Mouse (Mus musculus): ENCODE data around the gene Elmo1. TPM values are rescaled to one million over a fixed set of nuclear protein-coding genes. Genes with fewer than 3 reads are reported as not detected.

The Elmo1 gene
- total and polyA plus RNA-seq, 2 experiments = 1.2 to 6.7 TPM

DNA sequence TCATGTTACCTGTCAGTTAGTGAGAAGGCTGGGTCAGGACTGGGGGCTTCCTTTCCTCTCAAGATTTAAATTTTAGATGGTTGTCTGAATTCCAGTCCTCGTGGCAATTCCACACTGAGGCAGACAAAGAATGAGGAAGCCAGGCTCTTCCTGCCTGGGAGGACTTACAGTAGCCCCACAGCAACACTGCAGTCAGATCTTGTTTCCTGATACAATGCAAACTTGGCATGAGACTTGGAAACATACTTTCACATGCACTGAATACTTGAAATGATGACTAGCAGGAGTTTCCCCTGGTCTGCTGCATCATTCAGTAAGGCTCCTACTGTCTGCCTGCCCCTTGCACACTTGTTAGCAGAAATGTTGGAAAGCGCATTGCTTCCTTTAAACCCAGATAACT lies 97.3 kb downstream of the Elmo1 start:
- Histone ChIP-seq H3K27ac (replicated peaks; ENCODE audit: insufficient read depth, low read depth, low read length) (no peak overlapping the region), H3K36me3 (ENCODE audit: control insufficient read depth, insufficient read depth, low read length) (no peaks in the 10 kb centered on the region), H3K4me3 (ENCODE audit: insufficient read depth, low read depth, low read length) (no peak overlapping the region), H3K79me2 (ENCODE audit: control insufficient read depth, insufficient read depth, low read length) (no peaks in the 10 kb centered on the region), H3K27me3 (ENCODE audit: control insufficient read depth, insufficient read depth, low read length) (no peaks in the 10 kb centered on the region), H3K9ac (ENCODE audit: low read depth, low read length) (no peak overlapping the region), H3K4me1 (ENCODE audit: control insufficient read depth, insufficient read depth, low read length) (no peaks in the 10 kb centered on the region)
- no peak for DNase-seq (ENCODE audit: extremely low read depth, low read depth, low spot score)
- no peak for TF ChIP-seq POLR2A (IDR thresholded peaks at IDR 0.05; ENCODE audit: extremely low read depth, insufficient read depth, low read length)
- no peak for TF ChIP-seq CTCF (IDR thresholded peaks at IDR 0.05; ENCODE audit: low read depth, low read length)
- 74% methylated on average over 2 of the region's 2 CpGs for WGBS

DNA sequence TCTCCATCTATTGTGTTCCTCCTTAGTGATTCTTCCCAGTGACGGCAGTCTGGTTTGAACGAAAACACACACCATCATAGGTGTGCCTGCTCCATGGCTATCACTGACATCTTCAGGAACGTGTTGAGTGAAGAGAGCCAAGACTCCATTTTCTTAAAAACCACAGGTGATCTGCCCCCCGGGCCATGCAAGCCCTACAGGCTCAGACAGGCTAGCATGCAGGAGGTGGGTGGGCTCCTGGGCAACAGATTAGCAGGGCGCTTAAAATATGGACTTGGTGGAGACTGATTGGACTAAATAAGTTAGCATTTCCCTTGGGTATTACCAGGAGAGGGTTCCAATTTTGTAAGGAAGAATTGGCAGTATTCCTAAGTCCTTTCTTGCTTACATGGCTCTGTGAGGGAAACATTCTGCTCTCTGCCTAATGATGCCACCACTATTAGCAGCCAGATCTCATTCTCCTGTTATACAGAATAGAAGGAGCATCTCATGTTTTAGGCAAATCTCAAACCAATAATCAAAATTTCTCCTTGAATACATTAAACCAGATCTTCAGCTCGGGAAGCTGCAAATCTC lies 101.7 kb downstream of the Elmo1 start:
- no peaks in the 10 kb centered on the region for H3K27me3 ChIP-seq (ENCODE audit: control insufficient read depth, insufficient read depth, low read length)
- no peak overlapping the region for H3K4me3 ChIP-seq (ENCODE audit: insufficient read depth, low read depth, low read length)
- no peaks in the 10 kb centered on the region for H3K4me1 ChIP-seq (ENCODE audit: control insufficient read depth, insufficient read depth, low read length)
- H3K9ac ChIP-seq (ENCODE audit: low read depth, low read length) = no peak overlapping the region
- no peaks in the 10 kb centered on the region for H3K79me2 ChIP-seq (ENCODE audit: control insufficient read depth, insufficient read depth, low read length)
- H3K27ac ChIP-seq (replicated peaks; ENCODE audit: insufficient read depth, low read depth, low read length) = no peak overlapping the region
- H3K36me3 ChIP-seq (ENCODE audit: control insufficient read depth, insufficient read depth, low read length) = no peaks in the 10 kb centered on the region
- DNase-seq (ENCODE audit: extremely low read depth, low read depth, low spot score) = no peak
- WGBS = 94% methylated on average over 6 of the region's 6 CpGs
- TF ChIP-seq CTCF (IDR thresholded peaks at IDR 0.05; ENCODE audit: low read depth, low read length) (no peak), POLR2A (IDR thresholded peaks at IDR 0.05; ENCODE audit: extremely low read depth, insufficient read depth, low read length) (no peak)

DNA sequence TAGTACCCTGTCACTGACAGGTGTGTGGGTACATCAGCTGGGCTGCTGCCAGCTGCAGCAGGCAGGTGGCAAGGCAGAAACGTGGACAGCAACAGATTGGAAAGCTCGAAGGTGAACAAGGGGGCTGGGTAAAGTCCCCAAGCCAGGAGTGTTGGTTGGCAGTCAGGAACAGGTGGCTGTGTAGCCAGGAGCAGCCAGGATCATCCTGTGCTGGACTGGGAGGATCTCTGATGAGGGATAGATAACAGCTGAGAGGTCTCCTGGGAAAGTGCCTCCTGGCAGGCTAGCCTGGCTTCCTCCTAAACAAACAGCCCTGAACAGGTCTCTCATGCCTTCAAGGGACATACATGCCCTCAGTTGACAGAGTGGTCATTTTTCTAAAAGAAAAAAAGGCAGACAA lies 110.2 kb downstream of the Elmo1 start:
- H3K79me2 ChIP-seq (ENCODE audit: control insufficient read depth, insufficient read depth, low read length) = no peaks in the 10 kb centered on the region
- no peaks in the 10 kb centered on the region for H3K36me3 ChIP-seq (ENCODE audit: control insufficient read depth, insufficient read depth, low read length)
- no peak for TF ChIP-seq CTCF (IDR thresholded peaks at IDR 0.05; ENCODE audit: low read depth, low read length)
- no peak for TF ChIP-seq POLR2A (IDR thresholded peaks at IDR 0.05; ENCODE audit: extremely low read depth, insufficient read depth, low read length)
- no peak overlapping the region for H3K4me3 ChIP-seq (ENCODE audit: insufficient read depth, low read depth, low read length)
- no peaks in the 10 kb centered on the region for H3K27me3 ChIP-seq (ENCODE audit: control insufficient read depth, insufficient read depth, low read length)
- 29% methylated on average over 2 of the region's 2 CpGs for WGBS
- H3K4me1 ChIP-seq (ENCODE audit: control insufficient read depth, insufficient read depth, low read length) = no peaks in the 10 kb centered on the region; the same call in 1 of the 2 replicates
- DNase-seq (ENCODE audit: extremely low read depth, low read depth, low spot score) = peak; percentile 28
- no peak overlapping the region for H3K27ac ChIP-seq (replicated peaks; ENCODE audit: insufficient read depth, low read depth, low read length)
- H3K9ac ChIP-seq (ENCODE audit: low read depth, low read length) = no peak overlapping the region

DNA sequence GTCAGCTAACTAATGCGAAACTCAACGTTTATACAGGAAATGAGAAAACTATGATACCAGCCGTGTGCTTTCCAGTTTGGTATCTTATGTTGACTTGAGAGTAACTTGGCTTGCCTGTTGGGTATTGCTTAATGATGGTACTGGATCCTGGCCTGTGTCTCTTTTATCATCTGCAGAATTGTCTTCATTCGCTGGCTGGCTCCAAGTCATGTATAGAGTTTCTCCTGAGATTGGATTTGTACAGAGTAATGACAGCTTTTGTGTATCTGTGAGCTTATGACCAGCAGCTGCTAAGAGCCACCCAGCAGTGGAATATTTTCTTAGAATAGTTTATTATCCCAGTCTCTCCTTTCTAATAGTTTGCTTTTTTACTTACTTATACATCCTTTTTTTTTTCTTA lies 112.2 kb downstream of the Elmo1 start:
- H3K27ac ChIP-seq (replicated peaks; ENCODE audit: insufficient read depth, low read depth, low read length) = no peak overlapping the region
- TF ChIP-seq CTCF (IDR thresholded peaks at IDR 0.05; ENCODE audit: low read depth, low read length) (no peak), POLR2A (IDR thresholded peaks at IDR 0.05; ENCODE audit: extremely low read depth, insufficient read depth, low read length) (no peak)
- no peak overlapping the region for H3K9ac ChIP-seq (ENCODE audit: low read depth, low read length)
- 41% methylated on average over 4 of the region's 4 CpGs for WGBS
- H3K4me3 ChIP-seq (ENCODE audit: insufficient read depth, low read depth, low read length) = no peak overlapping the region
- no peaks in the 10 kb centered on the region for H3K27me3 ChIP-seq (ENCODE audit: control insufficient read depth, insufficient read depth, low read length)
- no peaks in the 10 kb centered on the region for H3K79me2 ChIP-seq (ENCODE audit: control insufficient read depth, insufficient read depth, low read length)
- peak; percentile 49 for DNase-seq (ENCODE audit: extremely low read depth, low read depth, low spot score)
- no peaks in the 10 kb centered on the region; the same call in 1 of the 2 replicates for H3K4me1 ChIP-seq (ENCODE audit: control insufficient read depth, insufficient read depth, low read length)
- no peaks in the 10 kb centered on the region for H3K36me3 ChIP-seq (ENCODE audit: control insufficient read depth, insufficient read depth, low read length)

DNA sequence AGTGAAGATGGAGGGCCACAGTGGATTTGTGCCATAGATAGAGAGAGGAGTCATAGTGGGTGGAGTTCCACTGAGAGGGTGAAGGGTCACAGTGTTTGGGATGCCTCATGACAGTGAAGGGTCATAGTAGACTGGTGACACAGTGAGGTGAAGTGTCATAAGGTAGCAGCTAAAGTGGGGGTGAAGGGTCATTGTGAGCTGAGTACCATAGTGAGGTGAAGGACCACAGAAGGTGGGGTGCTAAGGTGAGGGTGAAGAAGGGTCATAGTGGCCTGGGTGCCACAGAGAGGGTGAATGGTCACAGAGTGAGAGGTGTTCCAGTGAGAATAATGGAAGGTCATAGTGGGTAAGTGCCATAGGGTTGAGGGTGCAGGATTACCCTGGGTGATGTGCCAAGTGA lies 113.8 kb downstream of the Elmo1 start:
- TF ChIP-seq CTCF (IDR thresholded peaks at IDR 0.05; ENCODE audit: low read depth, low read length) = no peak
- no peak for TF ChIP-seq POLR2A (IDR thresholded peaks at IDR 0.05; ENCODE audit: extremely low read depth, insufficient read depth, low read length)
- H3K27ac ChIP-seq (replicated peaks; ENCODE audit: insufficient read depth, low read depth, low read length) = no peak overlapping the region
- no peak overlapping the region for H3K9ac ChIP-seq (ENCODE audit: low read depth, low read length)
- no peaks in the 10 kb centered on the region for H3K36me3 ChIP-seq (ENCODE audit: control insufficient read depth, insufficient read depth, low read length)
- no peaks in the 10 kb centered on the region for H3K79me2 ChIP-seq (ENCODE audit: control insufficient read depth, insufficient read depth, low read length)
- no peaks in the 10 kb centered on the region for H3K27me3 ChIP-seq (ENCODE audit: control insufficient read depth, insufficient read depth, low read length)
- DNase-seq (ENCODE audit: extremely low read depth, low read depth, low spot score) = no peak
- no peaks in the 10 kb centered on the region; the same call in 1 of the 2 replicates for H3K4me1 ChIP-seq (ENCODE audit: control insufficient read depth, insufficient read depth, low read length)
- H3K4me3 ChIP-seq (ENCODE audit: insufficient read depth, low read depth, low read length) = no peak overlapping the region

DNA sequence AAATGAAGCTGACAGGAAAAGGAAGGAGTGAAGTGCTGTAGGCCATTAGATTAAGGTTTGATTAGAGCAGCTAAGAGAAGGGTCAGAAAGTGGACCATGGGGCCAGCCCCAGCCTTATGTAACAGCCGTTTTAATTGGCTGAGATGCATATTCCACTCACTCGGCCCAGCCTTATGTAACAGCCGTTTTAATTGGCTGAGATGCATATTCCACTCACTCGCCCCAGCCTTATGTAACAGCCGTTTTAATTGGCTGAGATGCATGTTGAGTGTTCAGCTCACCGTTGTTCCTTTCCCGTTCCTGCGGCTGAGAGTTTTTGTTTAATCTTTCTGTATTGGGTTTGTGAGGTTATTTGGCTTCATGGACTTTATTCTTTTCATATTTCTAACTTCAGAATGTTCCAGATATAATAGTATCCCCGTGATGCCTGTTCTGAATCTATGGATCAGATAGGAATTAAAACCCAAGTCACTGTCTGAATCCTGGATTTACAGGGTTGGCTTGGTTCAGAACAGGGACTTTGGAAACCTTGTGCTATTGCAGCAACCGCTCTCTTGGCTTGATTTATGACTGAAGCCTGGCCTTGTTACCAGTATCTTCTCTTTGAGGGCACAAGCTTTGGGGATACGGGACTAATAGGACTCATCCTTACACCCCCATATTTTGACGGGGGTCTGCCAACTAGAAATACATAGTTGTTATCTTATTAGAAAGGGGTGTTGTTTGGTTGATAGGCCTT lies 114.8 kb downstream of the Elmo1 start:
- H3K4me1 ChIP-seq (ENCODE audit: control insufficient read depth, insufficient read depth, low read length) = no peaks in the 10 kb centered on the region
- H3K27me3 ChIP-seq (ENCODE audit: control insufficient read depth, insufficient read depth, low read length) = no peaks in the 10 kb centered on the region
- no peak overlapping the region for H3K4me3 ChIP-seq (ENCODE audit: insufficient read depth, low read depth, low read length)
- H3K9ac ChIP-seq (ENCODE audit: low read depth, low read length) = no peak overlapping the region
- H3K79me2 ChIP-seq (ENCODE audit: control insufficient read depth, insufficient read depth, low read length) = no peaks in the 10 kb centered on the region
- WGBS = 87% methylated on average over 12 of the region's 12 CpGs
- no peak for TF ChIP-seq POLR2A (IDR thresholded peaks at IDR 0.05; ENCODE audit: extremely low read depth, insufficient read depth, low read length)
- no peak for TF ChIP-seq CTCF (IDR thresholded peaks at IDR 0.05; ENCODE audit: low read depth, low read length)
- H3K36me3 ChIP-seq (ENCODE audit: control insufficient read depth, insufficient read depth, low read length) = no peaks in the 10 kb centered on the region
- DNase-seq (ENCODE audit: extremely low read depth, low read depth, low spot score) = peak; percentile 71
- no peak overlapping the region for H3K27ac ChIP-seq (replicated peaks; ENCODE audit: insufficient read depth, low read depth, low read length)

All from liver, adult 2 months (tissue).